Mouse (Mus musculus) right cerebral cortex, postnatal 36 days (tissue): Measurements from ENCODE around the gene Cd6.

Experiments
- DNase-seq, 2 experiments: peaks; one replicate each; pipeline ENCODE4 v3.0.0; 2022; ENCODE audit warnings: low spot score in 2 of 2, mixed read lengths in 1 of 2

The Cd6 gene

GRCm38 (mm10) chr19:10763381-10764031 is 66.4 kb downstream of the Cd6 start:
- peak in 1 of 2 experiments; percentile 34 for DNase-seq

DNA sequence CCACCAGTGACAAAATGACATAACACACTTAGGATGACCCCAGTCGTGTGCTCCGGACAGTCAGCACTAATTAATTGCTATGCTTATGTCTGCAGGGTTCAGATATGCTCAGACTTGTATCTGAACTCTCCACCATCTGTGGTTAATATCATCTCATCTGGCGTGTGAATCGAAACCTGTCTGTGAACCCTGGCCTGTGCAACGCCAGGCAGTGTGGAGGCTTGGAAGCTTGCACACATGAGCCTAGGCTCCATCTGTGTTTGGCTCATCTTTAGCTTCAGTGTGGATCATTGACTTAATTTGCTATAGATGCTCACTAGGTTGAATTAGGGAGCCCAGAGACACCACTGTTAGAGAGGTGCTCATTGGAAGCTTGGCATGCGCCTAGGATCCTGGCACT is 67.4 kb downstream of the Cd6 start:
- DNase-seq, result no peak

DNA sequence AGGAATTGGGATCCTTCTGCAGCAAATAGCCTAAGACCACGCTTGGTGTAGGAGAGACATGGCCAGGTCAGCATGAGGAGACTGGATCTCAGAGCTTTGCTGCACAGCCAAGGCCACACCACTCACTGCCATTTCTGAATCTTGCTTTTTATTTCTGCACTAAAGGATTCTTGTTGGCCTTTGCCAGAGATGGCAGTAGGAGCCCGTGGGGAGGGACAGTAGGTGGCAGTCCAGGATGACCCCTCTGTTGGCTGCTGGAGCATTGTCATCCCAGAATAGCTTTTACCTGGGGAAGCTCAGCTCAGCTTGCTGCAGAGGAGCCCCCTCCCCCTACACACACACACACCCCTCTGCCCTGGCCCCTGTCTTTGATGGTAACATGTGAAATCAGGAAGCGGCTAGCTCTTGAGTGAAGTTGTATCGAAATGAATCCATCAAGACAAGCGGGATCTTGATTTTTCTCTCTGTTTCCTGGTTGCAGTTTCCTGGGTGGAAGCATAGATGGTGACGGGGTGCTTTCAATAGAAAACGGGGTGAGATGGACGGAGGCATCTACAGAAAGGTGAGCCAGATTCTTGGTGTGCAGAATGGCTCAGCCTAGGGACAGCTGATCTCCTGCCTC is 68.0 kb downstream of the Cd6 start:
- no peak for DNase-seq

- peak in 1 of 2 experiments; percentile 33 for DNase-seq
These were observed 69.7 kb downstream of the Cd6 start for GRCm38 (mm10) chr19:10759983-10760831.

DNA sequence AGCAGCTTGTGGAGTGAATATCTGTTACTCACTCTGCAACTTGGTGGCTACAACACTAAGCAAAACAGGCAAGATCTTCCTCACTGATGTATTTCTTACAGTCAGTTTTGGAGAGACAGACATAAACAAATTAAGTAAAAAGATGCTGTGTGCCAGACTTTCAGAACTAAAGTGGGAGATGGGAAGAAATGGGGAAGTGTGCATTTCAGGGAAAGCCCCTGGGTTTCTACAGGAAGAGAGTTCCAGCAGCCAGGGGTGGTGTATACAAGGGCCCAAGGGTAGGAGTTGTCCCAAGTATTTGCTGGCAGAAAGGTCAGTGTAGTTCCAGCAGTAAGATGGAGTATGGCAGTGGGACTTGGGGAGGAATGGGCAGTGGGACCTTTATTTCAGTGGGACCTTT is 70.3 kb downstream of the Cd6 start:
- no peak for DNase-seq

GRCm38 (mm10) chr19:10758708-10759107 is 71.2 kb downstream of the Cd6 start:
- DNase-seq, result no peak

- no peak for DNase-seq
These were observed 72.3 kb downstream of the Cd6 start for GRCm38 (mm10) chr19:10757526-10757925.

DNA sequence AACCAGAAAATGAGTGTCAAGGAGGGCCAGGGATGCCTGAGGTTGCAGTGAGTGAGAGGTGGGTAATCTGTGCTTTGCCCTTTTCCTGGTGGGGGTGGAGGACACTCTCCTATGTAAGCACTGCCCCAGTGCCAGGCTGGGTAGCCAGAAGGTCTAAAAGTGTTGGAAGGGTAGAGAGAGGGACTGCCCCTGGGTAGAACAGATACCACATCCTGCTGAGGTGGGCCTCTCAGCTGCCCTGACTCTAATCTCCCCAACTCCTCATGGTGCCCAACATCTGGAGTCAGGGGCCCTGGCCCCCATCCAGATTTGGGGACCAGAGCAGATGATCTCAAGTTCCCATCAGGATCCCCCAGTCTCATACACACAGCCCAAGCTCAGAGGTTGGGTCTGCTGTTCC is 72.7 kb downstream of the Cd6 start:
- no peak for DNase-seq

DNA sequence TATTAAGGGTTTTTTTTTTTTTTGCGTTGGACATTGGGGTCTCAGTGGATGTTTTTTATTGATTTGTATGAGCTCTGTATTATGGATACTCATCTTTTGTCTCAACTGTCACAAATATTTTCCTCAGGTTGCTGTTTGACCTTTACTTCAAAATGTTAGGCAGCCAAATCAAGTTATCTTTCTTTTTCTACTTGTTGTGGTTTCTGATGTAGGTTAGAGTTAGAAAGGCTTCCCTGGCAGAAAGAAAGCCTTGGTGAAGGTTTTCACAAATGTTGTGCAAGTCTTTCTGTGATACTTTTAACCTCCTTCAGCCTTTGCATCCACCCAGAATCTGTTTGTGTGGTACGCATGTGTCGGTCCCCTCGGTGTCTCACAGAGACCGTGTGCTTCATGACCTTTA is 77.2 kb downstream of the Cd6 start:
- no peak for DNase-seq

GRCm38 (mm10) chr19:10752106-10752505 is 77.8 kb downstream of the Cd6 start:
- DNase-seq, result no peak

GRCm38 (mm10) chr19:10751607-10752006 is 78.3 kb downstream of the Cd6 start:
- DNase-seq, result no peak

DNA sequence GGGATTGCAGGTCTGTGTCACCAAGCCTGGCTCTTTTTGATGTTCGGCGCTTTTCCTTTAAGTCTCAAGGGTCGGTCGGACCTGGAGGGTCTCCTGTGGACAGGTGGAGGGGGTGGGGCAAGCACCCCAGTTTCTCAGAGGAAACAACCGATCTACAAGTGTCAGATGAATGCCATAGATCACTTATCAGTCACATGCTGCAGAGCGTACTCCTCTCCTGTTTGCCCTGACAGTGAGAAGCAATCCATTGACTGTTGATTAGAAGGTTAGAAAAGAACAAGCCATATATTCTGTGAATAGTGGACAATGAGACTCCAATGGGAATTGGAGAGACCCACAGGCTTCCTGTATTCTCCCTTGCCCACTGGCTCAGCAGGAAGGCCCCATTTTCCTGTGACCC is 79.7 kb downstream of the Cd6 start:
- no peak for DNase-seq

- DNase-seq, result no peak
These were observed 80.6 kb downstream of the Cd6 start for GRCm38 (mm10) chr19:10749295-10749694.

- no peak for DNase-seq
These were observed 81.3 kb downstream of the Cd6 start for GRCm38 (mm10) chr19:10748401-10749102.

GRCm38 (mm10) chr19:10747718-10748117 is 82.1 kb downstream of the Cd6 start:
- no peak for DNase-seq

- no peak for DNase-seq
These were observed 82.7 kb downstream of the Cd6 start for GRCm38 (mm10) chr19:10747182-10747581.

DNA sequence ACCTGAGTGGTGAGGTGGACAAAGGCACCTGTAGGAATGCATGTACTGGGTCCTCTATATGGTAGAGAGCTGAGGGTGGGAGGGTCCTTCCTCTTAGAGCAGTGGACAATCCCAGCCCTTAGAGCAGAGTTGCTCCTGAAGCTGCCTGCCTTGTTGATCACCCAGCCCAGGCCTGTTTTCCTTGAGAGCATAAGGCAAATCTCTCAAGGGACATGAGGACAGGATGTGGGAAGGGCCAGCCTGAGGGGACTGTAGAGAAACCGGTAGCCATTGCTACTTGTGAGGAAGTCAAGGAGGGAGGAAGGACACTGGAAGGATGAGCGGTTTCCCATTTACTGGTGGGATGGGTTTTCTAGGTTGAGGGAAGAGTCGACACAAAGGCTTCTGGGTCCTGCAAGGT is 87.3 kb downstream of the Cd6 start:
- DNase-seq, result no peak

DNA sequence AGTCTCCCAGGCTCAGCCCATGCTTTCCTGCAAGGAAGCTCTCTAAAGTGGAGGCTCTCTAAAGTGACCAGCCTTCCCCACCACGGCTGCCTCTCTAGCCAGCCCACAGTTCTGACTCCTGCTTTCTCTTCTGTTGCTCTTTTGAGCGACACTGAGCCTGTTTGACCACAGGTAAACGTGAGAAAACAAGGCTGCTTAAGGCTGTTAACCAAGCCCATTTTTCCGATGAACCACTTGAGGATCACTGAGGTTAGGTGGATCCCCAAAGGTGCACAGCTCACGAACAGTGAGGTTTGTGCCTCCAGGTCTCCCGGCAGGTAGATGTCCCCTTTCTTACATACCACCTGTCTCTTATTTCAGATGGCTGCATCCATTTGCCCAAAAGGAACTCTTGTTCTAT is 87.7 kb downstream of the Cd6 start:
- no peak for DNase-seq

DNA sequence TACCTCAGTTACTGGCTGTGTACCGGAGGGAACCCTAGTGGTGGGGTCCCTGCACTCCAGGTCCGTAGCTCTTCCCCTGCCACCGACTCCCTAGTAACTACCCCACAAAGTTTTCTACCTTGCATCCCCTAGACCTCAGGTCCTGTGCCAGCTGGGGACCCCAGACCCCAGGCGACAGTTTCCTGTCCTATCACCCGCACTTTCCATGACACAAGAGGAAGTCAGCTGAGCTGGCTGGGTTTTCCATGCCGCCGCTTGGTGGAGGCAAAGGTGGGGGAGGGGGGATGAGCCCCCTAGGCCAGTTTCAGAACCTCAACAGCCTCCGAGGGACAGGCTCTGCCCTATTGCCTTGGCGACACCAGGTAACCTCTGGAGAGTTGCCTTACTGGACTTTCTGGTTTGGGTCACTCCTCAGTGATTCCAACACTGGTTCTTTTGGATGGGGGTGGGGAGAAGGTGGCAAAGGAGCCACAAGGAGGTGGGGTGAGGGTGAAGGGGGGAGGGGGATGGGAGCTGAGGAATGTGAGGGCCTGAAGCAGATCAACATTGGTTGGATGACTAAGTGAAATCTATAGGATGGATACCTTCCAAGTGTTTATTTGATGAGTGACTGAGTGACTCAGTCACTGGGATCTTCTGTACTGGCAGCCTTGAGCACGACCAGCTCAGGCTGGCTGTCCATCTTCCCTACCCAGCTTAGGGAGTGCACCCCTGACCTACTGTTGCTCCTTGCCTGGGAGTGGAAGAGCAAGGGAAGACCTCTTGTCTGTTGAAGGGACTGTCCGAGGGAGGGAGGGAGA is 89.0 kb downstream of the Cd6 start:
- DNase-seq, result no peak

GRCm38 (mm10) chr19:10739916-10740315 is 89.9 kb downstream of the Cd6 start:
- DNase-seq, result no peak
